Mouse (Mus musculus) heart, postnatal 0 days (tissue): ENCODE measurements at regions not wholly inside any gene's neighbourhood (a gene's known extent, or its start where the extent isn't known, plus 50 kb on each side); places are given as distances from the start of the nearest gene placed in this dataset.

Experiments used
- ATAC-seq: fragments of 200-750 bp; cut with Nextera tagmentation; 2 replicates; pipeline ENCODE4 v1.8.0; 2017; ENCODE audit warnings: low read depth, moderate number of reproducible peaks, moderate library complexity; ENCODE audit not compliant: insufficient read depth
- DNase-seq: peaks from one replicate; pipeline ENCODE4 v3.0.0-alpha.2; 2016; ENCODE audit warnings: low spot score
- H3K27ac ChIP-seq: fragments of 300-500 bp; sonication (generic); 2 replicates; pipeline ENCODE4 v1.5.1; 2014; ENCODE audit warnings: low read depth, mild to moderate bottlenecking
- H3K27me3 ChIP-seq: fragments of 300-500 bp; sonication (generic); 2 replicates; pipeline ENCODE4 v1.6.1; 2014; ENCODE audit warnings: low read length, mixed read lengths; ENCODE audit not compliant: control insufficient read depth, insufficient read depth
- H3K36me3 ChIP-seq: fragments of 300-500 bp; sonication (generic); replicated peaks from 2 replicates; pipeline ENCODE4 v1.6.1; 2014; ENCODE audit warnings: low read length, mixed read lengths; ENCODE audit not compliant: control insufficient read depth, insufficient read depth
- H3K4me1 ChIP-seq: fragments of 300-500 bp; sonication (generic); 2 replicates; pipeline ENCODE4 v1.6.1; 2014; ENCODE audit warnings: antibody characterized with exemption; ENCODE audit not compliant: control insufficient read depth, insufficient read depth
- H3K4me2 ChIP-seq: fragments of 300-500 bp; sonication (generic); 2 replicates; pipeline ENCODE4 v1.6.1; 2014; ENCODE audit warnings: low read depth, mild to moderate bottlenecking, low read length, moderate library complexity
- H3K4me3 ChIP-seq: fragments of 300-500 bp; sonication (generic); 2 replicates; pipeline ENCODE4 v1.5.1; 2014; ENCODE audit warnings: low read depth, low read length
- H3K9ac ChIP-seq: fragments of 300-500 bp; sonication (generic); replicated peaks from 2 replicates; pipeline ENCODE4 v1.6.1; 2014; ENCODE audit warnings: low read depth, low read length, mixed read lengths
- H3K9me3 ChIP-seq: fragments of 300-500 bp; sonication (generic); replicated peaks from 2 replicates; pipeline ENCODE4 v1.6.1; 2016; ENCODE audit warnings: low read length; ENCODE audit not compliant: control insufficient read depth
- CTCF ChIP-seq: IDR thresholded peaks from 2 replicates; pipeline ENCODE4 v1.5.1; 2016; ENCODE audit warnings: antibody characterized with exemption, control low read depth, low read depth
- EP300 ChIP-seq: IDR thresholded peaks from 2 replicates; pipeline ENCODE4 v1.6.1; 2016; ENCODE audit warnings: antibody characterized with exemption, low read depth
- WGBS: fragments of 180-500 bp; shearing (Covaris S2); extraction: QIAGEN DNeasy Blood & Tissue Kit; methylation state at CpG from one replicate; pipeline ENCODE4 v1.1.7; 2014; 5-methylcytosine and 5-hydroxymethylcytosine counted together

- WGBS, result 72% methylated on average over 6 of the region's 6 CpGs
- H3K4me1 ChIP-seq, result peaks cover 5% of the 10 kb centered on the region; the same call in 1 of the 2 replicates
- no peak overlapping the region for H3K9ac ChIP-seq
- H3K36me3 ChIP-seq, result no peaks in the 10 kb centered on the region
- no peak overlapping the region for H3K4me2 ChIP-seq
- TF ChIP-seq EP300, result no peak
- TF ChIP-seq CTCF, result no peak
- no peak overlapping the region for H3K4me3 ChIP-seq
- no peaks in the 10 kb centered on the region for H3K9me3 ChIP-seq
- H3K27me3 ChIP-seq, result no peaks in the 10 kb centered on the region
- no peak for ATAC-seq
- no peak overlapping the region for H3K27ac ChIP-seq
- DNase-seq, result no peak
Measured at GRCm38 (mm10) chr9:87562796-87563195, 168.3 kb downstream of the Tbx18 start.

DNA sequence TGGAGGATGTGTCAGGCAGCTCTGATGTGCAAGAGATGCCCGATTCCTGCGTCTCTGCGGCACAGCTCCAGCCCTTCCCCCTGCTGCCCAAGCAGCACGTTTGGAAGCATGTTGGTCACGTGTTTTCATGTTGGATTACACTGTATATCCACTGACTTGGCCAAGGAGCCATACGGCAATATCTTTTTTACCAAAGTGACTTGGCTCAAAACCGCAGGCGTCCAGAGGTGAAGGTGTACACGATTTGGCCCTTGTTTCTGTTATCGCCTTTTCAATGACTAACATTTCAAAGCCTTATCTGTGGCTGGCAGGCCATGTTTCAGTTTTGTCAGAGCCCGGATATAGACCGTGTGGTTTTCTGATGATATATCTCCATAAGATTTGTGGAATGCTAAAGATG, 173.2 kb downstream of the Tbx18 start:
- Histone ChIP-seq H3K9me3 (no peaks in the 10 kb centered on the region), H3K4me2 (peak overlapping the region; percentile 50), H3K27me3 (no peaks in the 10 kb centered on the region), H3K4me3 (peak overlapping the region; percentile 22; the same call in 1 of the 2 replicates), H3K27ac (peak overlapping the region; percentile 19; the same call in 1 of the 2 replicates), H3K4me1 (peaks cover 8% of the 10 kb centered on the region; the same call in 1 of the 2 replicates), H3K9ac (no peak overlapping the region), H3K36me3 (no peaks in the 10 kb centered on the region)
- ATAC-seq (peak; percentile 82), DNase-seq (peak; percentile 40)
- TF ChIP-seq CTCF (no peak), EP300 (0 out of 2 replicates have a peak, but pooled peaks have one; percentile 42)
- WGBS, result 8% methylated on average over 12 of the region's 12 CpGs

GRCm38 (mm10) chr9:87556953-87557394, 174.1 kb downstream of the Tbx18 start:
- TF ChIP-seq EP300 (no peak), CTCF (no peak)
- DNase-seq (no peak), ATAC-seq (no peak)
- H3K9me3 ChIP-seq, result no peaks in the 10 kb centered on the region
- no peak overlapping the region for H3K4me3 ChIP-seq
- no peak overlapping the region for H3K4me2 ChIP-seq
- no peaks in the 10 kb centered on the region for H3K27me3 ChIP-seq
- no peaks in the 10 kb centered on the region for H3K36me3 ChIP-seq
- peaks cover 8% of the 10 kb centered on the region; the same call in 1 of the 2 replicates for H3K4me1 ChIP-seq
- WGBS, result 41% methylated on average over 8 of the region's 8 CpGs
- no peak overlapping the region for H3K9ac ChIP-seq
- no peak overlapping the region for H3K27ac ChIP-seq

GRCm38 (mm10) chr9:87556552-87556951, 174.5 kb downstream of the Tbx18 start:
- H3K36me3 ChIP-seq, result no peaks in the 10 kb centered on the region
- H3K9me3 ChIP-seq, result no peaks in the 10 kb centered on the region
- DNase-seq (no peak), ATAC-seq (no peak)
- H3K4me2 ChIP-seq, result no peak overlapping the region
- WGBS, result 33% methylated on average over 7 of the region's 7 CpGs
- H3K9ac ChIP-seq, result no peak overlapping the region
- H3K4me3 ChIP-seq, result no peak overlapping the region
- H3K4me1 ChIP-seq, result peaks cover 8% of the 10 kb centered on the region; the same call in 1 of the 2 replicates
- no peaks in the 10 kb centered on the region for H3K27me3 ChIP-seq
- TF ChIP-seq EP300 (no peak), CTCF (no peak)
- no peak overlapping the region for H3K27ac ChIP-seq

DNA sequence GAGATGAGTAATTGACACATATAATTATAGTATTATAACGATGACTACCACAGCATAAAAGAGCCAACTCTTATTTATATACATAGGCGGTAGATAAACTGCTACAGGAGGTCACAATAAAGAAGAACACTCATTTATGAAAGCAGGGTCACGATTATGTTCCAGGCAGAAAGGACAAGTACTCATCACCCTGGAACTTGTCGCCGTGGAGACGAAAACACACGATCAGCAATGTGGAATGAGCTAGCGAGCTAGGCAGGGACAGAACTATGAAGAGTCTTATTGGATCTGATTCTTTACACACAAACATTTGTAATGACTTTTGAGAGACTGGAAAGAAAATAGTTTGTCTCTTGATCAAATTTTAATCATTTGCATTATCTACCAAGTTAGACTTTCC, 197.9 kb downstream of the Tbx18 start:
- ATAC-seq, result no peak
- Histone ChIP-seq H3K27ac (no peak overlapping the region), H3K9me3 (no peaks in the 10 kb centered on the region), H3K4me3 (no peak overlapping the region), H3K9ac (no peak overlapping the region), H3K36me3 (no peaks in the 10 kb centered on the region), H3K4me1 (no peaks in the 10 kb centered on the region), H3K4me2 (no peak overlapping the region), H3K27me3 (no peaks in the 10 kb centered on the region)
- WGBS, result 43% methylated on average over 8 of the region's 8 CpGs
- no peak for DNase-seq
- no peak for TF ChIP-seq EP300
- no peak for TF ChIP-seq CTCF

DNA sequence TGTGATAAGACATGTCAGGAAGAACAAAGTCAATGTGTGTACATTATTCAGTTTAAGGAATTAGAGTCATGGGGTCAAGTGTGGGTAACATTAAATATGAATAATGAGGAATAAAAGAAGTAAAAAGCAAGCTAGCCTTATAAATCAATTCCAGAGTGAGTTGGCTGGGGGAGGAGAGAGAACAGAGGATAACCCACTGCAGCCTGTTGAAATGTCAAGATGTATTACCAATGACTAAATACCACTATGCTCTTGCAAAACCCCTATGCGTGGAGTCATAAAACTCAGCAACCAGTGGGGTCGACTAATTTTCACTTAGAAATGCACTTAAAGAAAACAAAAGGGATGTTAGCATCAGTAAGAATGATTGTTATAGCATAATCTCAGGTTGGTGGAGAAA, 201.2 kb downstream of the Tbx18 start:
- DNase-seq (no peak), ATAC-seq (no peak)
- TF ChIP-seq CTCF, result no peak
- no peak for TF ChIP-seq EP300
- no peak overlapping the region for H3K27ac ChIP-seq
- no peaks in the 10 kb centered on the region for H3K4me1 ChIP-seq
- H3K4me3 ChIP-seq, result no peak overlapping the region
- H3K36me3 ChIP-seq, result no peaks in the 10 kb centered on the region
- H3K9me3 ChIP-seq, result no peaks in the 10 kb centered on the region
- H3K9ac ChIP-seq, result no peak overlapping the region
- no peaks in the 10 kb centered on the region for H3K27me3 ChIP-seq
- no peak overlapping the region for H3K4me2 ChIP-seq
- 69% methylated on average over 2 of the region's 2 CpGs for WGBS
